Mouse (Mus musculus) spleen, adult 12 weeks (tissue): ENCODE measurements around the gene Ccdc57.
A peak's percentile ranks its signal among the peaks of the same experiment; 100 is the strongest.
"Not testable (repeated sequence)": the region's sequence is repeated elsewhere in the genome, so short reads cannot be mapped to it uniquely, and the experiment has no call there.

Source experiments
- DNase-seq: peaks from one replicate; pipeline ENCODE4 v3.0.0; 2022; ENCODE audit warnings: low spot score

Ccdc57 gene

GRCm38 (mm10) chr11:120784064-120784791 lies 148.4 kb downstream of the Ccdc57 start, which contains the start of the genes Rfng and Gps1:
TSS of gene Rfng (minus strand) at chr11:120784207.
TSS of gene Gps1 (plus strand) at chr11:120784272.
- peak; percentile 77 for DNase-seq

GRCm38 (mm10) chr11:120783426-120784063 lies 149.1 kb downstream of the Ccdc57 start:
- DNase-seq: no peak

DNA sequence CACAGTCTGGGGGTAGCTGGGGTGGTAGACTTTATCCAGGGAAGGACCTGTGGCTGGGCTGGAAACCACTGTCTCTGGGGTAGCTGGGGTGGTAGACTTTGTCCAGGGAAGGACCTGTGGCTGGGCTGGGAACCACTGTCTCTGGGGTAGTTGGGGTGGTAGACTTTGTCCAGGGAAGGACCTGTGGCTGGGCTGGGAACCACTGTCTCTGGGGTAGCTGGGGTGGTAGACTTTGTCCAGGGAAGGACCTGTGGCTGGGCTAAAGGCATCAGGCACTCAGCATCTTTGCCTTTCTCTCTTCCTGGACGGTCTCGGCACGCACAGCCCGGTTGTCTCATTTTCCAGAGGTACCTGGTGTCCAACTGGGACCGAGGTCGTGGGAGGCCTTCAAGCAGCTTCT lies 151.3 kb downstream of the Ccdc57 start:
- DNase-seq: not testable (repeated sequence)

GRCm38 (mm10) chr11:120779876-120780275 lies 152.8 kb downstream of the Ccdc57 start:
- DNase-seq: no peak

- DNase-seq: no peak
These were observed 155.5 kb downstream of the Ccdc57 start for GRCm38 (mm10) chr11:120777123-120777522.
